Mouse (Mus musculus) spleen, adult 2 months (tissue): ENCODE data around the gene Ctnna2.

Experiments used
- CTCF ChIP-seq: fragments of 200-500 bp; IDR thresholded peaks from 2 replicates; pipeline ENCODE4 v1.5.1; 2011; ENCODE audit warnings: mild to moderate bottlenecking, inconsistent platforms; ENCODE audit not compliant: insufficient read depth, insufficient read length, insufficient replicate concordance; ENCODE audit errors: extremely low read depth
- POLR2A ChIP-seq: fragments of 200-500 bp; IDR thresholded peaks from 2 replicates; pipeline ENCODE4 v1.6.1; 2011; ENCODE audit warnings: low read depth, low read length, inconsistent platforms

GRCm38 (mm10) chr6:77572614-77573013 is 406.9 kb downstream of the Ctnna2 start:
- TF ChIP-seq CTCF, result no peak
- no peak for TF ChIP-seq POLR2A
